In the genomic region with DNA sequence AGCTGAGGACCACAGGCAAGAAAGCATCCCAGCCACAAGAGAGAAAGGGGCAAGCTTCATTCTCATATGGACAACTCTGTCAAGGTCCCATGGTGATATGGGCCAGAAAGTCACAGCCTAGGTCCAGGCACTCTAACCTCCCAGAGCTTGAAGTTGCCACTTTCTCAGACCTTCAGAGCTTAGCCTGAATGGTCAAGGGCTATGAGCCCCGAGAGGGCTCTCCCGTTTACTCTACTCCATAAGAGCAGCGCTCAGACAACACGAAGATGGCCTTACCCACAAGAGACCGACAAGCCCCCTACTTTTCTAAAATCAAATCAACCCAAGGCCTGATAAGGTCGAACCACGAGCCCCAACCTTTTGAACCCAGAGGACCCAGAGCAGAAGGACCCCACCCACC, we compare ENCODE assay signal across 8 mouse cellular contexts. TPM values are rescaled to one million over a fixed set of nuclear protein-coding genes. Genes with fewer than 3 reads are reported as not detected.
DNase-seq lines count a peak whose midpoint lies in the region; ATAC-seq and TF ChIP-seq lines count a peak whose summit lies in the region.

No protein-coding gene starts in this region.

- no peaks in the 10 kb centered on the region for H3K27me3 ChIP-seq in liver, adult 2 months (ENCODE audit: control insufficient read depth, insufficient read depth, low read length)
- H3K27me3 ChIP-seq in embryonic facial prominence, embryonic 14.5 days (replicated peaks; ENCODE audit: control insufficient read depth, insufficient read depth, low read length): no peaks in the 10 kb centered on the region
- no peaks in the 10 kb centered on the region for H3K27me3 ChIP-seq in intestine, embryonic 16.5 days (replicated peaks; ENCODE audit: control insufficient read depth, insufficient read depth, low read length)
- no peaks in the 10 kb centered on the region for H3K27me3 ChIP-seq in neural tube, embryonic 14.5 days (ENCODE audit: control insufficient read depth, insufficient read depth, low read length)

- peak overlapping the region; percentile 75 for H3K9ac ChIP-seq in liver, adult 2 months (ENCODE audit: low read depth, low read length)
- H3K9ac ChIP-seq in embryonic facial prominence, embryonic 14.5 days (ENCODE audit: low read depth, low read length): peak overlapping the region; percentile 94
- peak overlapping the region; percentile 94 for H3K9ac ChIP-seq in intestine, embryonic 16.5 days (ENCODE audit: low read depth, low read length)
- peak overlapping the region; percentile 96 for H3K9ac ChIP-seq in neural tube, embryonic 14.5 days (replicated peaks; ENCODE audit: low read depth, low read length)

- H3K4me1 ChIP-seq in liver, adult 2 months (ENCODE audit: control insufficient read depth, insufficient read depth, low read length): peaks cover 48% of the 10 kb centered on the region
- H3K4me1 ChIP-seq in embryonic facial prominence, embryonic 14.5 days (ENCODE audit: control insufficient read depth, insufficient read depth, low read length): peaks cover 48% of the 10 kb centered on the region
- H3K4me1 ChIP-seq in intestine, embryonic 16.5 days (ENCODE audit: control insufficient read depth, insufficient read depth, low read length): peaks cover 47% of the 10 kb centered on the region
- H3K4me1 ChIP-seq in neural tube, embryonic 14.5 days (ENCODE audit: control insufficient read depth, insufficient read depth, low read length): peaks cover 45% of the 10 kb centered on the region

- peak overlapping the region; percentile 2 for H3K27ac ChIP-seq in liver, adult 2 months (replicated peaks; ENCODE audit: insufficient read depth, low read depth, low read length)
- peak overlapping the region; percentile 88 for H3K27ac ChIP-seq in embryonic facial prominence, embryonic 14.5 days (replicated peaks; ENCODE audit: low read depth, low read length)
- peak overlapping the region; percentile 79 for H3K27ac ChIP-seq in intestine, embryonic 16.5 days (ENCODE audit: low read length)
- H3K27ac ChIP-seq in neural tube, embryonic 14.5 days (ENCODE audit: low read depth, low read length): peak overlapping the region; percentile 1

- no peaks in the 10 kb centered on the region for H3K9me3 ChIP-seq in embryonic facial prominence, embryonic 14.5 days (ENCODE audit: control insufficient read depth, low read length)
- H3K9me3 ChIP-seq in intestine, embryonic 16.5 days (ENCODE audit: control insufficient read depth, low read length): no peaks in the 10 kb centered on the region
- H3K9me3 ChIP-seq in neural tube, embryonic 14.5 days (ENCODE audit: control insufficient read depth, low read length): no peaks in the 10 kb centered on the region

- no peak for TF ChIP-seq CTCF in liver, adult 2 months (IDR thresholded peaks at IDR 0.05; ENCODE audit: low read depth, low read length)

- DNase-seq in liver, adult 2 months (ENCODE audit: extremely low read depth, low read depth, low spot score): no peak
- DNase-seq in liver: no peak
- DNase-seq in embryonic facial prominence, embryonic 14.5 days (ENCODE audit: low spot score): no peak
- no peak for DNase-seq in urinary bladder, postnatal 25 days (ENCODE audit: low spot score)
- no peak for DNase-seq in kidney, postnatal 25 days

- WGBS in liver, adult 2 months: 2% methylated on average over 7 of the region's 7 CpGs
- 0% methylated on average over 7 of the region's 7 CpGs for WGBS in embryonic facial prominence, embryonic 14.5 days
- WGBS in intestine, embryonic 16.5 days: 1% methylated on average over 7 of the region's 7 CpGs
- WGBS in neural tube, embryonic 14.5 days: under 1% methylated on average over 7 of the region's 7 CpGs

- peak overlapping the region; percentile 75 for H3K4me3 ChIP-seq in liver, adult 2 months (ENCODE audit: insufficient read depth, low read depth, low read length)
- peak overlapping the region; percentile 87 for H3K4me3 ChIP-seq in embryonic facial prominence, embryonic 14.5 days (ENCODE audit: low read depth, low read length)
- H3K4me3 ChIP-seq in intestine, embryonic 16.5 days (ENCODE audit: low read length): peak overlapping the region; percentile 84
- peak overlapping the region; percentile 83 for H3K4me3 ChIP-seq in neural tube, embryonic 14.5 days (ENCODE audit: low read depth, low read length)

- no peak for TF ChIP-seq POLR2A in liver, adult 2 months (IDR thresholded peaks at IDR 0.05; ENCODE audit: extremely low read depth, insufficient read depth, low read length)

- ATAC-seq in embryonic facial prominence, embryonic 14.5 days (ENCODE audit: low read depth): no peak
- ATAC-seq in intestine, embryonic 16.5 days: no peak
- no peak for ATAC-seq in neural tube, embryonic 14.5 days (ENCODE audit: low read depth)
- no peak for ATAC-seq in frontal cortex, adult (ENCODE audit: low TSS enrichment)

- H3K36me3 ChIP-seq in liver, adult 2 months (ENCODE audit: control insufficient read depth, insufficient read depth, low read length): no peaks in the 10 kb centered on the region
- H3K36me3 ChIP-seq in embryonic facial prominence, embryonic 14.5 days (ENCODE audit: control insufficient read depth, insufficient read depth, low read length): peaks cover 4% of the 10 kb centered on the region; the same call in 1 of the 2 replicates
- no peaks in the 10 kb centered on the region for H3K36me3 ChIP-seq in intestine, embryonic 16.5 days (ENCODE audit: control insufficient read depth, insufficient read depth, low read length)
- no peaks in the 10 kb centered on the region for H3K36me3 ChIP-seq in neural tube, embryonic 14.5 days (ENCODE audit: control insufficient read depth, insufficient read depth, low read length)

- H3K4me2 ChIP-seq in embryonic facial prominence, embryonic 14.5 days (ENCODE audit: low read depth, low read length): peak overlapping the region; percentile 93
- H3K4me2 ChIP-seq in intestine, embryonic 16.5 days (ENCODE audit: low read depth, low read length): peak overlapping the region; percentile 99
- H3K4me2 ChIP-seq in neural tube, embryonic 14.5 days (ENCODE audit: low read depth, low read length): peak overlapping the region; percentile 78

- peaks cover 33% of the 10 kb centered on the region; the same call in 1 of the 2 replicates for H3K79me2 ChIP-seq in liver, adult 2 months (ENCODE audit: control insufficient read depth, insufficient read depth, low read length)

RNA-seq across cellular contexts. Expression of gene Ski, which starts 1.3 kb away (rescaled TPM):
- 4.2 and 7.5 TPM in 2 replicates for total RNA-seq in liver, adult 2 months (2014; rRNA removed)
- 19.3 and 19.5 TPM in 2 replicates for polyA plus RNA-seq in liver, adult 2 months (2012; rRNA removed)
- 34.1 and 34.9 TPM in 2 replicates for polyA plus RNA-seq in embryonic facial prominence, embryonic 14.5 days (2014; fragmentation: Nextera tagmentation; extraction: Ambion mirVana)
- 11.4 and 11.7 TPM in 2 replicates for polyA plus RNA-seq in intestine, embryonic 16.5 days (2015; fragmentation: Nextera tagmentation; extraction: Ambion mirVana)
- 16.8 and 17.7 TPM in 2 replicates for polyA plus RNA-seq in neural tube, embryonic 14.5 days (2014; fragmentation: Nextera tagmentation; extraction: Ambion mirVana)

RNA-seq across cellular contexts. Expression of gene Faap20, which starts 28.5 kb away (rescaled TPM):
- total RNA-seq in liver, adult 2 months (2014; rRNA removed): 5.4 and 7.4 TPM in 2 replicates
- polyA plus RNA-seq in liver, adult 2 months (2012; rRNA removed): 28.6 and 33.8 TPM in 2 replicates
- polyA plus RNA-seq in embryonic facial prominence, embryonic 14.5 days (2014; fragmentation: Nextera tagmentation; extraction: Ambion mirVana): 66.1 and 68.5 TPM in 2 replicates
- 60.3 and 70.4 TPM in 2 replicates for polyA plus RNA-seq in intestine, embryonic 16.5 days (2015; fragmentation: Nextera tagmentation; extraction: Ambion mirVana)
- 70.8 and 71.5 TPM in 2 replicates for polyA plus RNA-seq in neural tube, embryonic 14.5 days (2014; fragmentation: Nextera tagmentation; extraction: Ambion mirVana)

Comparison
In these comparisons a context has a peak if more than half of its experiments do, and no peak if none do; other contexts are left out.
1. H3K27ac ChIP-seq: peak in every context shown above with its lines; median percentile 88 in embryonic facial prominence, embryonic 14.5 days; 79 in intestine, embryonic 16.5 days; 2 in liver, adult 2 months; 1 in neural tube, embryonic 14.5 days.